Mouse (Mus musculus) CH12.LX (cell line): ENCODE measurements at regions not wholly inside any gene's neighbourhood (a gene's known extent, or its start where the extent isn't known, plus 50 kb on each side); places are given as distances from the start of the nearest gene placed in this dataset.

Experiments
- DNase-seq: peaks from one replicate; pipeline ENCODE4 v3.0.0-alpha.2; 2013; ENCODE audit errors: extremely low read depth
- H3K27ac ChIP-seq: 2 replicates; pipeline ENCODE4 v1.5.1; 2012; ENCODE audit warnings: low read depth, mild to moderate bottlenecking, control low read depth, moderate library complexity; ENCODE audit not compliant: insufficient read depth
- H3K27me3 ChIP-seq: replicated peaks from 2 replicates; pipeline ENCODE3; 2012; ENCODE audit warnings: inconsistent platforms
- H3K36me3 ChIP-seq, 2 experiments: replicated peaks in 1 of 2; 2 replicates each; pipeline versions ENCODE3 to v1.6.1; 2012; ENCODE audit warnings: inconsistent platforms in 1 of 2, low read length in 1 of 2, mild to moderate bottlenecking in 1 of 2, mixed read lengths in 1 of 2, moderate library complexity in 1 of 2; ENCODE audit not compliant: control insufficient read depth in 1 of 2, insufficient read depth in 1 of 2
- H3K4me1 ChIP-seq, 2 experiments: 2 replicates each; pipeline ENCODE4 v1.6.1; 2012; ENCODE audit warnings: inconsistent platforms in 1 of 2, moderate library complexity in 1 of 2; ENCODE audit not compliant: insufficient read depth in 2 of 2, control insufficient read depth in 1 of 2
- H3K4me2 ChIP-seq: 2 replicates; pipeline ENCODE4 v1.6.1; 2012; ENCODE audit warnings: low read depth, mild to moderate bottlenecking, control low read depth; ENCODE audit not compliant: poor library complexity, insufficient read depth, severe bottlenecking
- H3K4me3 ChIP-seq, 3 experiments: fragments of 150-350 bp in 1 of 3; sonication (generic) in 1 of 3; replicated peaks in 1 of 3; 2 replicates each; pipeline versions ENCODE3 to v1.5.1; 2011 to 2012; ENCODE audit warnings: low read depth in 2 of 3, low read length in 2 of 3, mild to moderate bottlenecking in 2 of 3, moderate library complexity in 2 of 3, control low read depth in 1 of 3, improper control_type of control experiment in 1 of 3, inconsistent platforms in 1 of 3, mixed read lengths in 1 of 3; ENCODE audit not compliant: poor library complexity in 1 of 3
- H3K79me2 ChIP-seq: replicated peaks from 2 replicates; pipeline ENCODE4 v1.6.1; 2012; ENCODE audit warnings: mild to moderate bottlenecking, moderate library complexity; ENCODE audit not compliant: control insufficient read depth, poor library complexity, insufficient read depth, severe bottlenecking; ENCODE audit errors: extremely low read depth
- H3K9ac ChIP-seq: 2 replicates; pipeline ENCODE4 v1.6.1; 2012; ENCODE audit warnings: low read depth, mild to moderate bottlenecking, control low read depth, moderate library complexity; ENCODE audit not compliant: insufficient read depth
- H3K9me3 ChIP-seq: replicated peaks from 2 replicates; pipeline ENCODE3; 2012; ENCODE audit warnings: low read length, inconsistent platforms, mixed read lengths
- BHLHE40 ChIP-seq: IDR thresholded peaks from 2 replicates; pipeline ENCODE4 v1.6.1; 2011; ENCODE audit warnings: mild to moderate bottlenecking, low read depth, low read length, improper control_type of control experiment
- CHD1 ChIP-seq: IDR thresholded peaks from 2 replicates; pipeline ENCODE4 v1.6.1; 2012; ENCODE audit warnings: low read depth, low read length, improper control_type of control experiment, inconsistent platforms
- CHD2 ChIP-seq: IDR thresholded peaks from 2 replicates; pipeline ENCODE4 v1.6.1; 2011; ENCODE audit warnings: low read length, improper control_type of control experiment
- CTCF ChIP-seq, 2 experiments: IDR thresholded peaks in 1 of 2; conservative IDR thresholded peaks in 1 of 2; 2 replicates each; pipeline ENCODE4 v1.5.1; 2011 to 2012; ENCODE audit warnings: low read depth in 2 of 2, low read length in 2 of 2, improper control_type of control experiment in 1 of 2, inconsistent platforms in 1 of 2, mild to moderate bottlenecking in 1 of 2, moderate library complexity in 1 of 2
- ETS1 ChIP-seq: conservative IDR thresholded peaks from 2 replicates; pipeline ENCODE4 v1.6.1; 2012; ENCODE audit warnings: low read depth, mild to moderate bottlenecking, inconsistent platforms, low read length, improper control_type of control experiment, moderate library complexity
- GABPA ChIP-seq: IDR thresholded peaks from 2 replicates; pipeline ENCODE4 v1.6.1; 2012; ENCODE audit warnings: low read depth, low read length, improper control_type of control experiment, inconsistent platforms; ENCODE audit not compliant: insufficient replicate concordance
- KAT2A ChIP-seq: IDR thresholded peaks from 2 replicates; pipeline ENCODE4 v1.6.1; 2012; ENCODE audit warnings: low read length, improper control_type of control experiment, inconsistent platforms; ENCODE audit not compliant: insufficient replicate concordance
- MAFK ChIP-seq: IDR thresholded peaks from 2 replicates; pipeline ENCODE4 v1.6.1; 2011; ENCODE audit warnings: low read length, improper control_type of control experiment; ENCODE audit not compliant: insufficient replicate concordance
- MXI1 ChIP-seq: IDR thresholded peaks from 2 replicates; pipeline ENCODE4 v1.6.1; 2011; ENCODE audit warnings: mild to moderate bottlenecking, low read depth, low read length, improper control_type of control experiment
- MYC ChIP-seq: IDR thresholded peaks from 2 replicates; pipeline ENCODE4 v1.6.1; 2011; ENCODE audit warnings: low read depth, mild to moderate bottlenecking, improper control_type of control experiment, low read length
- NELFE ChIP-seq: IDR thresholded peaks from 2 replicates; pipeline ENCODE4 v1.6.1; 2011; ENCODE audit warnings: low read depth, low read length, improper control_type of control experiment
- NRF1 ChIP-seq: IDR thresholded peaks from 2 replicates; pipeline ENCODE4 v1.6.1; 2014; ENCODE audit warnings: low read depth, mild to moderate bottlenecking, inconsistent platforms, low read length, improper control_type of control experiment, moderate library complexity
- POLR2AphosphoS2 ChIP-seq: IDR thresholded peaks from 2 replicates; pipeline ENCODE4 v1.6.1; 2011; ENCODE audit warnings: low read depth, low read length, improper control_type of control experiment
- RAD21 ChIP-seq: IDR thresholded peaks from 2 replicates; pipeline ENCODE4 v1.6.1; 2011; ENCODE audit warnings: low read depth, mild to moderate bottlenecking, low read length, improper control_type of control experiment, moderate library complexity
- RCOR1 ChIP-seq: conservative IDR thresholded peaks from 2 replicates; pipeline ENCODE4 v1.6.1; 2012; ENCODE audit warnings: low read depth, mild to moderate bottlenecking, inconsistent platforms, low read length, improper control_type of control experiment
- SIN3A ChIP-seq: IDR thresholded peaks from 2 replicates; pipeline ENCODE4 v1.6.1; 2012; ENCODE audit warnings: low read length, improper control_type of control experiment, inconsistent platforms
- SMC3 ChIP-seq: IDR thresholded peaks from 2 replicates; pipeline ENCODE4 v1.6.1; 2011; ENCODE audit warnings: low read depth, low read length, improper control_type of control experiment
- TBP ChIP-seq: conservative IDR thresholded peaks from 2 replicates; pipeline ENCODE4 v1.6.1; 2011; ENCODE audit warnings: low read depth, low read length, improper control_type of control experiment
- USF1 ChIP-seq: IDR thresholded peaks from 2 replicates; pipeline ENCODE4 v1.6.1; 2014; ENCODE audit warnings: low read depth, mild to moderate bottlenecking, inconsistent platforms, low read length, improper control_type of control experiment
- ZC3H11A ChIP-seq: IDR thresholded peaks from 2 replicates; pipeline ENCODE4 v1.6.1; 2012; ENCODE audit warnings: low read depth, mild to moderate bottlenecking, inconsistent platforms, low read length, improper control_type of control experiment
- ZKSCAN1 ChIP-seq: IDR thresholded peaks from 2 replicates; pipeline ENCODE4 v1.6.1; 2012; ENCODE audit warnings: low read depth, inconsistent platforms, low read length, improper control_type of control experiment, borderline replicate concordance
- ZMIZ1 ChIP-seq: IDR thresholded peaks from 2 replicates; pipeline ENCODE4 v1.6.1; 2012; ENCODE audit warnings: low read depth, mild to moderate bottlenecking, inconsistent platforms, low read length, improper control_type of control experiment
- ZNF384 ChIP-seq: IDR thresholded peaks from 2 replicates; pipeline ENCODE4 v1.6.1; 2012; ENCODE audit warnings: low read depth, low read length, improper control_type of control experiment, inconsistent platforms
- dilution Hi-C: fragments of 300-500 bp; cut with MboI; formaldehyde crosslinking; loops from 2 replicates; pipeline ENCODE4 v1.14.3; 2020; ENCODE audit warnings: low sequenced_read_pairs; ENCODE audit not compliant: extremely low pct_unique_long_range_greater_than_20kb, extremely low pct_ligation_motif_present
- in situ Hi-C: fragments of 300-500 bp; cut with MboI; formaldehyde crosslinking; loops from 3 replicates; pipeline ENCODE4 v1.14.3; 2019; ENCODE audit warnings: low sequenced_read_pairs, low pct_ligation_motif_present, low pct_unique_long_range_greater_than_20kb, mixed read lengths

DNA sequence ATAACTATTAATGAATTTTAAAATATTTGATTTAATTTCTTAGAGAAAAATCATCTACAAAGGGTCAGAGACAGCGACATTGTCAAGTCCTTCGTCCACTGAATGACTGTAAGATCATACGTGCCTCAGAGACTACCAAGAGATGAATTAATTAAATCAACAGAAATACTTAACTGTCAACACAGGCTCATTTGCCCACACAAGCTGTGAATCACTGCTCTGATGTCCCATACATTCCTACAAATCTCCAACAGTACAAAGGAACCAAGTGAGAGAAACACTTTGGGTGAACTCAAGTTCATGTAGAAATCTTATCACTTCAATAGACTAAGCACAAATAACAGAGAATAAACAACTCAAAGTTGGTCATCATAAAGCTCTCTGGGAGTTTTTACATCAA lies 471.4 kb upstream of the Map3k7 start:
- Histone ChIP-seq H3K9me3 (no peaks in the 10 kb centered on the region), H3K27me3 (no peaks in the 10 kb centered on the region), H3K4me2 (no peak overlapping the region), H3K27ac (no peak overlapping the region), H3K4me3 (no peak overlapping the region), H3K79me2 (no peaks in the 10 kb centered on the region), H3K9ac (no peak overlapping the region), H3K4me1 (no peaks in the 10 kb centered on the region), H3K36me3 (no peaks in the 10 kb centered on the region)
- TF ChIP-seq RAD21 (no peak), CHD1 (no peak), KAT2A (no peak), ZC3H11A (no peak), SMC3 (no peak), NRF1 (no peak), CTCF (conservative IDR thresholded peaks at IDR 0.05 in 1 of 2, IDR thresholded peaks at IDR 0.05 in 1 of 2; ENCODE audit: low read depth in 2 of 2, low read length in 2 of 2) (no peak), ZMIZ1 (no peak), CHD2 (no peak), USF1 (no peak)
- in situ Hi-C loops (no loop called here), dilution Hi-C loops (no loop called here)
- DNase-seq = no peak

DNA sequence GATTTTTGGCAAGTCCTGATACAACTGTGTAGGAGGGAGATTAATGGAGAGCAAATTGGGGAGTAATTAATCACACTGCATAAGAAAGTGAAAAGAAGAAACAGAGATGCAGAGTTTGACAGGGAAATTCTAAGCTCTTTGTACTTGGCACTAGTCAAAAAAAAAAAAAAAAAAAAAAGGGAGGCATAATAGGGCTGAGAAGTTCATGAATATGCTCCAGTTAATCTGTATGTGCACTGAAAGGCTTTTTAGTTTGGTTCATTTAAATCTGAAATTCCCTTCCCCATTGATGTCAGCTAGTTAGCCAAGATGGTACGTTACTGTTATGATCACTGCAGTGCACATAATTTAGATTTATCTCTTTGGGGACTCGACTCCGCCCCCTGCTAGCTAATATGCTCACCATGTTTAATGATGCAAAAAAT lies 470.8 kb upstream of the Map3k7 start:
- no peak for DNase-seq
- Histone ChIP-seq H3K4me2 (no peak overlapping the region), H3K4me1 (no peaks in the 10 kb centered on the region), H3K79me2 (no peaks in the 10 kb centered on the region), H3K9me3 (no peaks in the 10 kb centered on the region), H3K27ac (no peak overlapping the region), H3K36me3 (no peaks in the 10 kb centered on the region), H3K4me3 (no peak overlapping the region), H3K27me3 (no peaks in the 10 kb centered on the region), H3K9ac (no peak overlapping the region)
- dilution Hi-C loops (no loop called here), in situ Hi-C loops (no loop called here)
- TF ChIP-seq MXI1 (no peak), NELFE (no peak), SIN3A (no peak), USF1 (no peak), RCOR1 (no peak), ZNF384 (no peak), POLR2AphosphoS2 (no peak)

DNA sequence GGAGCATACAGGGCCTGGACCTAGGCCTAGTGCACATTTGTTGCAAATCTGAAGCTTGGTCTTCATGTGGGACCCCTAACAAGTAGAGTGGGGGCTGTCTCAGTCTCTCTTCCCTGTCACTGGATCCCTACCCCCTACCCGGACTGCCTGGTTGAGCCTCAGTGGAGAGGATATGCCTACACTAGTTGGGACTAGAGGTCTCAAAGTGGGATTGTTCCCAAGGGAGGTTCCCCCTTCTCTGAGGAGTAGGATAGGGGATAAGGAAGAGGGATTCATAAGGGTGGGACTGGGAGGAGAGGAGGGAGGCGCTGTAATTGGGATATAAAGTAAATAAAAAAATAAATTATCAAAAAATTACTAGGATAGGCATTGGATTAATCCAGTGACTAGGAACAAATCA lies 464.0 kb upstream of the Map3k7 start:
- dilution Hi-C loops = no loop called here
- in situ Hi-C loops = no loop called here

More for the DNA sequence above, 464.0 kb upstream of the Map3k7 start:
- Histone ChIP-seq H3K36me3 (no peaks in the 10 kb centered on the region), H3K9me3 (peaks cover 3% of the 10 kb centered on the region), H3K4me1 (no peaks in the 10 kb centered on the region), H3K4me2 (no peak overlapping the region), H3K27me3 (no peaks in the 10 kb centered on the region), H3K9ac (no peak overlapping the region), H3K79me2 (no peaks in the 10 kb centered on the region), H3K27ac (no peak overlapping the region), H3K4me3 (no peak overlapping the region)
- TF ChIP-seq CHD1 = no peak
- no peak for TF ChIP-seq BHLHE40
- no peak for TF ChIP-seq MXI1
- no peak for TF ChIP-seq MYC
- no peak for TF ChIP-seq GABPA
- TF ChIP-seq ZKSCAN1 = no peak
- TF ChIP-seq MAFK = no peak
- no peak for TF ChIP-seq ETS1
- no peak for TF ChIP-seq TBP
- no peak for TF ChIP-seq ZMIZ1
- DNase-seq = no peak
